Mouse (Mus musculus): Measurements from ENCODE around the gene Cacng2. TPM values are rescaled to one million over a fixed set of nuclear protein-coding genes. Genes with fewer than 3 reads are reported as not detected.
A peak's percentile ranks its signal among the peaks of the same experiment; 100 is the strongest.

The Cacng2 gene
- 20.4 and 23.8 TPM in 2 replicates for polyA plus RNA-seq (2012; rRNA removed)

DNA sequence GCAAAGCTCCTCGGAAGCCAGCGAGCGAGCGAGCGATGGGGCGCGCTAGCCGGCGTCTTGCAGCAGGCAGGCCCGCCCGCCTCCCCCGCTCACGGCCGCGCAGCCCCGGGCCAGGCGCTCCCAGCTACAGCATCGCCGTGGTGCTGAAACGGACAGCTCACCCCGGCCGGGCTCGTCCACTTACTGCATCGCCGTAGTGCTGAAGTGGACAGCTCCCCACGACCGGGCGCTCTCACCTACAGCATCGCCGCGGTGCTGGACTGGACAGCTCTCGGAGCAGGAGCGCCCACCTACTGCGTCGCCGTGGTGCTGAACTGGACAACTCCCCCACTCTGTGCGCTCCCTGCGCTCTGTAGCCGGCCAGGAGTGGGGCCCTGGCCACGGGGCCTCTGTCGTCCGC lies at the start of gene Cacng2:
Cacng2 (minus strand) TSS at position 325 of the 400 bp plus-strand sequence.
- peak; percentile 65 to 86 for DNase-seq (ENCODE audit: extremely low spot score in 1 of 2, low spot score in 1 of 2)

DNA sequence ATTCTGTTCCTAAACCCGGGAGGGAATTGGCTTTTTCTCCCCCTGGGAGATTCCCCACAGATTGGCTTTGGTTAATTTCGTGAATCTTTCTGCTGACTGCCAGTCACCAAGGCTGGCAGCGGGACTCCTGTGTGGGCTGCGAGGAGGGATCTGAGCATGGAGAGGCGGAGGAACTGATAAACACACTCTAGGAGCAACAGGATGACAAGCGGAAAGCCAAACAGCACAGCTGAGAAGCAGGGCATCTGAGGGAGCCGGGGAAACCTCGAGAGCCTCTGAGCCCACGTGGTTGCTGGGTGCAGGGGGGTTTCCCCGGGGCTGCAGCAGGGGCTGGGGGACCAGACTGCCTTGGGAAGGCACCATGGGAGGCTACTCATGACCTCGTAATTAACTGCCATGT lies 49.7 kb upstream of the Cacng2 start:
- DNase-seq (ENCODE audit: extremely low spot score in 1 of 2, low spot score in 1 of 2), result peak in 1 of 2 experiments; percentile 62

DNA sequence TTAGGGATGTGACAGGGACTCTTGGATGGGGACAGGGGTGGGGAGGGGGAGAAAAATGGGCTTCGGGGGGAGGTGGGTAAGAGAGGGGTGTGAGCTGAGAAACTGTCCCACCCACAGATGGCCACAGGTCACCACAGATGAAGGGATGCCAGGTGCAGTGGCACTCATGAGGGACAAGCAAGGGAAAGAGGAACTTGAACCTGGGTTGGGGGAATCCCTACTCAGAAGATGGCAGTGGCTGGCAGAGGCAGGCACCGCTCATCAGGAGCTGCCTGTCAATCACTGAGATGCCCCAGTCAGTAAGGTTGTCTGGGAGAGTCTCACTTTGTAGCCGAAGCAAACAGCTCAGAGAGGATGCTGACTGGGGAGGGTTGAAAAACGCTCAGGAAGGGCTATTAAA lies 45.5 kb upstream of the Cacng2 start:
- no peak for DNase-seq (ENCODE audit: extremely low spot score in 1 of 2, low spot score in 1 of 2)

DNA sequence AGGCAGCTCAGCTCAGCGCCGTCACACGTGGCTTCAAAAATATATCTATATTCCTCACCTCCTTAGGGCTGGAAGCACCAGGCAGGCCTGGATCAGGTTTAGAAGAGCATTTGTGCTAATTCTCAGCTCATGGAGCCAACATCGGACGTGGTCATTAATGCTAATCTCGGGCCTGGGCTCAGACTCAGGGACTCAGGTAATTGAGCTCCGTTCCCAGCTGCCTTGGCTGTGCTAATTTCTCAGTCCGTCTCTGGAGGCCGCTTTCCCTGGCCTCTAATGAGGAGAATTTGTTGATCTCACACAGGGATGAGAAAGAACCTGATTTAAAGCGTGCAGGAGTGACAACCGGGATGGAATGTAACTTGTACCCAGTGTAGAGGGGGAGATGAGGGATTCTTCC lies 44.6 kb upstream of the Cacng2 start:
- no peak for DNase-seq (ENCODE audit: extremely low spot score in 1 of 2, low spot score in 1 of 2)

DNA sequence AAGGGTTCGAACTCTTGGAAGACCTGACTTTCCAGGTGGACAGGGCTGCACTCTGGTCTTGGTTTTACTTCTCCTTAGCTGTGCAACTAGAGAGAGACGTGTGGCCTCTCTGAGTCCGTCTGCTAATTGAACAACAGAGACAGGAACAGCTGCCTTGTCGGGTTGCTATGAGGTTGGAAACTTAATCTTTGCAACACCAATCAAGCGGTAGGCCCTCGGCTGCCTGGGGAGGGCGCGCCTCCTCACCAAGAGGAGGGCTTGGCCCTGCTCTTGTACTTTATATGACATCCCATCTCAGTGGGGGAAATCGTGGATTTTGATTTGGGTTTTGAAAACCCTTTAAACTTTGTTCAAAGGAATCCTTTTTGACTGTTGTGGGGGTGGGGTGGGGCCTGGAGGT lies 42.1 kb upstream of the Cacng2 start:
- DNase-seq (ENCODE audit: extremely low spot score in 1 of 2, low spot score in 1 of 2), result no peak

DNA sequence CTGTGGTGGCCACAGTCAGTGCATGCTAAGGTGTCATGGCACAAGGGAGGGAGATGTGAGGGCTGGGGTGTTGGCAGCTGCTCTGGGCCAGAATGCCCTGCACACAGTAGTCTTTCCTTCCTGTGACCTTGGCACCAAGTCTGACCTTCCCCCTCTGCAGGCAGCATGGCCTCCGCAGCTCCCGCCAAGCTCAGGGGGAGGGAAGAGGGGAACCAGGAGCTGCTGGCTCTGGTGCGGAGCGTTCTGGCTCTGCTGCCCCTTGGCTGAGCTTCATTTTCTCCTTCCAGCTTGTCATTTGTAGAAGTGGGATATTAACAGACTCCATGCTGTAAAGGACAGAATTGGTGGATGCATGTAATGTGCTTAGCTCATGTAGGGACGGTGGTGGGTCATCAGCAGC lies 38.5 kb upstream of the Cacng2 start:
- no peak for DNase-seq (ENCODE audit: extremely low spot score in 1 of 2, low spot score in 1 of 2)

DNA sequence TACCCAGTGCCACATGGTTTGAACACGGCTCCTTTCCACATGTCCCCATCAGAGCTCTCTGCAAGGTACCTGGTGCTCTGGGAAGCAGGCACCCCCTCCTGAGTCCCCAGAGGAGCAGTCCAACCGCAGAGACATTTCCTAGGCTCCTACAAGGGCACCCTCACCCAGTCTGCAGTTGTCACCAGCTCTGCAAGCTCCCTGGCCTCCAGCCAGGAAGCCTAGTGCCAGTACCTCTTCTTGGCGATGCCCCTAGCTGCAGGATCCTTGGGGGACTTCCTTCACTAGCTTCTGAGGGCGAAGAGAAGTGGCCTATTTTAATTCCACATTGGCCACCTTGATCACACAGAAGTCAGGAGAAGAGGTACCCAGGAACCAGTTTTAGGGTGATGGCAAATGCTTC lies 38.0 kb upstream of the Cacng2 start:
- no peak for DNase-seq (ENCODE audit: extremely low spot score in 1 of 2, low spot score in 1 of 2)

DNA sequence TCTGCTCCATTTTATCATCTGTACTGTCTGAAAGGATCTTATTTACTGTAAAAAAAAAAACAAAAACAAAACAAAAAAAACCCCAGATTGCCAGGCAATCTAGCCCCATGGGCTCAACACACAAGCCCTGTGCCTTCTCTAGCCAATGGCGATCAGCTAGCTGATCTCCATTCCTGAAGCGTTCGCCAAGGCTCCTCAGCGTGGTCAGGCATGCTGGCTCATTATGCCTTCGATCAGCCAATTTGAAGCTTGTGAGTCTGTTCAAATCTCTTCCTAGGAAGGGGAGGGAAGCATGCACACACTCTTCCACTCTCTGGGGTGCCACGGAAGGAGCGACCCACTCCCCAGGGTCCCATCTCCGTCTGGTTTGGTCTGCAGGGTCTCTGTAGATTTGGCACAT lies 37.5 kb upstream of the Cacng2 start:
- no peak for DNase-seq (ENCODE audit: extremely low spot score in 1 of 2, low spot score in 1 of 2)

DNA sequence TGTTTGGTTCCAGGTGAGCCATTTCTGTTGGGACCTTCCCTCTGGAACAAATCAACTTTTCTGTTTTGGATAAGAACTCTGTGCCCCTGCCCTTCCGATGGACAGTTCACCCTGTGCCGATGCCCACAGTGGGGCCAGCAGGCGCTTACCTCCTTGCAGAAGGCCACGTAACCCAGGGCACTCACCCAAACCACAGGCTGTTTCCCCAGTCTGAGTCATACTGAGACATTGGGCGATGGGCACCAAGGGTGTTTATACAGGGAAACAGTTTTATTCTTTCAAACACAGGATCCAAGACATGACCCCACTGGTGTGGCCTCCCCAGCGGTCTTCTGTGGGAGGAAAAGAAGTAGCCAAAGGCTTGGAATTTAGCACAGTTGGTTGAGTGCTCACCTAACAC lies 35.6 kb upstream of the Cacng2 start:
- DNase-seq (ENCODE audit: extremely low spot score in 1 of 2, low spot score in 1 of 2), result no peak

DNA sequence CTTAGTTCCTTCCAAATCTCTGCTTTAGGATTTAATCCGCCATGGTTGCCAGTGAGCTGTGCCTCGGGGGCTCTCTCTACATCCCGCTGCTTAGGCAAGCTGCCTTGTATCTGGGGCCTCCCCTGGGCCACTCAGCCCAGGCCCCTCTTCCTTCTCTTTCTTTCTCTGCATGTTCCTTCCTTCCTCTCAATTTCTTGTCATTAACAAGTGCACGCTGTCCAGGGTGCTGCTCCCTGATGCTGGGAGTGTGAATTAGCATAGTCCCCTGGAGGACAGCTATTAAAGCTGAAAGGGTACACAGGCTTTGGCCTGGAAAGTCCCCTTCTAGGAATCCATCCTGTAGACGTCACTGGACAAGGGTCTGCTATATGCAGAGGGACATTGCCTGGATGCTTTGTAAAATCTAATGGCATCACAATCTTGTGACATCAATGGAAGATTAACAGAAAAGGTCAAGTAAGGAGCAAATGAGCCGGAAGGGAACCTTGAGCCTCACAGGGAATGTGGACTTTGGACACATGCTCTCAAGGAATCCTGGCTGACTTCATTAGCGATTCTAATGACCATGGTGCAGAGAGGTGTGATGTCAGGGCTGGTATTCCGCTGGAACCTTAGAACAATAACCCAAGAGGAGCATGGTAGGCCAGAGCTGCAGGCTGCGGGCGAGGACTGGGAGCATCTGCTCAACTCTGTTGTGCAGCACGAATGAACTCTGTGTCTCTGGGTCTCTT lies 33.4 kb upstream of the Cacng2 start:
- no peak for DNase-seq (ENCODE audit: extremely low spot score in 1 of 2, low spot score in 1 of 2)

DNA sequence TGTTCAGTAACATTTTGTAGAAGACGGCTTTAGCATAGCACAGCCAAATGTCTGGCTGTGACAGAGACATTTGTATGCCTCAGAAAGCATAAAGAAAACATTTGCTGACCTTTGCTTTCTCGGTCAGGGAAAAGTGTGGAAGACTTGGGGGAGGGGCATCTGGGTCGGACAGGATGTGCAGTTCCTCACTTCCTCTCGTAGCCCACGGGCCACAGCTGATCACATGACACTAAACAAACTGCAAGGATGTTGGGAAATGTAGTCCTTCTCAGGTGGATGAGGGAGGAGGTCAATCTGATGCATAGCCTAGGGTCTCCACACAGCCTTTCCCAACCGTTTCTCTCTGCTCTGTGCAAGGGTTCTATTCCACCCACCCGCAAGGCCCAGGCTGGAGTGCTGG lies 28.7 kb upstream of the Cacng2 start:
- no peak for DNase-seq (ENCODE audit: extremely low spot score in 1 of 2, low spot score in 1 of 2)

DNA sequence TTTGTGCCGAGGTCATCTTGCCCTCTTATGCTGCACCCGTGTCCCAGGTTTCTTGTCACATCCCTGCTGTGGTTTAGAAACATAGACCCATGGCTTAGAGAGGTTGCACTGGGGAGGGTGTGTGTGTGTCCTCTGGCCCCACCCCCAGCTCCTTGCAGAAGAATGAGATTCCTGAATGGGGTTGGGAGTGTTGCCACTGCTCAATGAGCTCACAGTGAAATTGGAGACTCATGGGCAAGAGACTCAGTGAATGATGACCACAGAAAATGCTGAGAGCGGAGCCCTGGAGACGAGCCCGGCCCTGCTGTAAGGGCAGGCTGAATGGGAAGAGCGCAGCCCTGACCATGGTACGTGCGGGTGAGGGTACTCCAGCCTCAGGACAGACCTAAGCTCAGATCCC lies 20.4 kb upstream of the Cacng2 start:
- DNase-seq (ENCODE audit: extremely low spot score in 1 of 2, low spot score in 1 of 2), result no peak

DNA sequence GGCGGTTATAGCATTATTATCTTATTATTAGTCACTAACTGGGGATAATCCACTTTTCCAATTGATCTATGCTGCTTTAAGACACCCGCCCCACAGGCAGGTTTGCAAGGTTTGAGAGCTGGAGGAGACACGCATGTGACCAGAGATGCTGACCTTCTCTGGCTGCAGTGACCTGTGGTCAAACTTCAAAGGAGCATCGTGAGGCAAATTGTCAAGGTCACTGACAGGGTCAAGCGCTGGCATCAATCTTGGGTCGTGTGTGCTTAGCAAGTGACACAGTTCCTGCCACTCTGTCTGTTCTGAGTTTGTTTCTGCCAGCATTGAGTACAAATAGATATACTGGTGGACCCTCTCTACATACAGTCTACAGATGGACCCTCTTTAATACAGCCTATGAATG lies 14.8 kb upstream of the Cacng2 start:
- no peak for DNase-seq (ENCODE audit: extremely low spot score in 1 of 2, low spot score in 1 of 2)

DNA sequence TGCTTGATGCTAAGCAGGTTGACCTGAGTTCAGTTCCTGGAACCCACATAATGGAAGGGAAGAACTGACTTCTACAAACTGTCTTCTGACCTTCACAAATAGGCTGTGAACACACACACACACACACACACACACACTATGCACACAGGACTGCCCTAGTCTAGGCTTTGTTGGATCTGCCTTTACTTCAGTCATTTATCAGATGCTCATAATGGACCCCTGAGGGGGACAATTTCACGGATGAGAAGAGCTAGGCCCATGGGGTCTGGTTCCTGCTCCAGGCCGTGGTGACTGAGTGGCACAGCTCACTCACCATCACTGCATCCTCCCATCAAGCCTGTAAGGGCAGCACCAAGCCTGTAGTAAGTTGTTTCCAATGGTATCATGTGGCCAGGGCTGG lies 13.6 kb upstream of the Cacng2 start:
- DNase-seq (ENCODE audit: extremely low spot score in 1 of 2, low spot score in 1 of 2), result no peak

DNA sequence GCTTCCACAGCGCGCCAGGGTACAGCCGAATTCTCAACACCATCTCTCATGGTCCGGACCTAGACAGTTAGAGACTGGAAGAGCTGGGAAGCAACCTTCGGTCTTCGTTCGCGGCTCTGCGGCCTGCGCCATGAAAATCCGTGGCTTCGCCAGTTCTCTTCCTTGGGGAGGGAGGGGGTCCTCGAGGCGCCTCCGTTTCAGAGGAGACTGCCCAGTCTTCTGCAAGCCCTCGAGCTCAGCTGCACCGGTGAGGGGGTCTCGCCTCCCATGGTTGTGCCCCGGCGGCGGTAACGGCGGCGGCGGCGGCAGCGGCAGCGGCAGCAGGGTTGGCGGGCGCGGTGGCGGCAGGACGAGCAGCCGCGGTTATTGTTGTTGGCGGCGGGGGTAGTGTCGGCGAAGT lies 580 bp downstream of the Cacng2 start:
- peak in 1 of 2 experiments; percentile 27 for DNase-seq (ENCODE audit: extremely low spot score in 1 of 2, low spot score in 1 of 2)

DNA sequence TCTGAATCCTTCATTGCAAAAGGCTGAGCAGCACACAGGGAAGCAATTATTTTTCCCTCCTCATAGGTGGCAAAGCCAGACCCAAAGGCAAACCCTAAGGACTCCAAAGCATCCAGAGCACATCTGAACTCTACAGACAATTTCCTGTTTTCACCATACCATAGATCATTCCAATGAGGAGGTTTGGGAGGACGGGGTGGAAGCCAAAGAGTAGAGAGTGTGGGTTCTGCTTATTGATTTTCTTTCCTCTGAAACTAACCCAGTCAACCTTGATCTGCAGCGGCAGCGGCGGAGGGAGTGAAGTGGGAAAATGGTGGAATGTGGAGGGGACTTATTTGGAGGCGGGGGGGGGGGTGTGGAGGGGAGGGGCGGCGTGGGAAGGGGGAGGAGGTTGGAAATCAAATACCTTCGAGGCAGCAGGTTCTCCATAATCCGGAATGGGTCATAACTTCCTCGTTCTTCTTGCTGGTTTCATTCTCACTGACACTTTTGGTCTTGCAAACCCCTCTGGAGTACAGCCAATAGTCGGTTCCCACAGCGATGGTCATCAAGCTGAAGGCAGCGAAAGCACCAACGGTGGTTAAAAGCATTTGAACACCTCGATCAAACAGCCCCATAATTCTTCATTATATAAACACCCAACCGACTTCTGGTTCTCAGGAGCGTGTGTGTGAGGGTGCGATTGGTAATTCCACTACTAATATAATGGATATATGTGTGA lies 1.4 kb downstream of the Cacng2 start:
- peak in 1 of 2 experiments; percentile 34 for DNase-seq (ENCODE audit: extremely low spot score in 1 of 2, low spot score in 1 of 2)

DNA sequence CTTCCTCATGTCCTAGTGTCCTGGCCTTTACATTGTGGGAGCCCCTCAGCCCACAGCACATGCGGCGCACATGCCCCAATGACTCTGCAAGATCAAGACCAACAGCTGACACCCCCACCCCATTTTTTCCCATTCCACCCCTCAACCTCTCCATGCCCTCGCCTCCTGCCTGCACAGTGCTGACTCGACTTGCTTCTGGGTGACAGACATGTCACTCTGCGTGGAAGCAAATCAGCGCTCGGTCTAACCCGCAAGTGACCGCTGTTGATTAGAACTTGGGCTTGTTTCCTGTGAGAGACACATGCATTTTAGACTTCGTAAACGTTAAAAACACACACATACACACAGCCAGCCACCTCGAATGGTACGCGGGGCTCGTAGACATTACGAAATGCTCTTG lies 2.1 kb downstream of the Cacng2 start:
- DNase-seq (ENCODE audit: extremely low spot score in 1 of 2, low spot score in 1 of 2), result no peak

DNA sequence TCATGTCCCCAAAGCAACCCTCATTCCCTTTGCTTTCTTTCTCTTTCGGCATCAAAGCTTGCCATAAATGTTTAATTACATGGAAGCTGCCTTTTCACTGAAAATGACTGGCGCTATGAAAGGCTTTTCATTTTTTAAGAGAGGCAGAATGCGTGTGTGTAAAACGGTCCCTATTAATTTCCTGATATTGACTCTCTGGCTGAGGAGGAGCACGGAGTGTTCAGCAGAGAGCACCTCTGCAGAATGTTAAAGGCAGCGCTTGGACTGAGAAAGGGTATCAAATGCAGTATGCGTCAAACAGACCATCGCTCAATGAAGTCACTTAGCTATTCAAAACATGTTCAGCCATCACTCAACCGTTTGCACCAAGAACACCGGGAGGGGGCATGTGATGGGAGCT lies 2.9 kb downstream of the Cacng2 start:
- DNase-seq (ENCODE audit: extremely low spot score in 1 of 2, low spot score in 1 of 2), result no peak

DNA sequence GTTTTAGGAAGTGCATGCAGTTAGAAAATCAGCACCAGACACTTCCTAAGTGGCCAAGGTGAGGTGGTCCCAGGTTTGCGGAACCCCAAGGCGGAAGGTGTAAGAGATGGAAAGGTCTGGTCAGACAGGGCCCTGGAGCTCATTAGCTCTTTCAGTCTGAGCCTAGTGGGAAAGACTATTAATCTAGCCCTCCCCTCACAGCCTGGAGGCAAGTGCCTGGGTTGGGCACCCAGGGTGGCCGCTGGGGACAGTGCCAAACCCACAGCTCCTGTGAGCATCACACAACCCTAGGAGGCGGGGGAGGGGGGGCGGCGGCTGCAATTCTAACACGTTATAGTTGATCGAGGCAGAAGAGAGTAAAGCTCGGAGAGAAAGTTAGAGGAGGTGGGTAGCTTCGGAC lies 3.6 kb downstream of the Cacng2 start:
- no peak for DNase-seq (ENCODE audit: extremely low spot score in 1 of 2, low spot score in 1 of 2)

DNA sequence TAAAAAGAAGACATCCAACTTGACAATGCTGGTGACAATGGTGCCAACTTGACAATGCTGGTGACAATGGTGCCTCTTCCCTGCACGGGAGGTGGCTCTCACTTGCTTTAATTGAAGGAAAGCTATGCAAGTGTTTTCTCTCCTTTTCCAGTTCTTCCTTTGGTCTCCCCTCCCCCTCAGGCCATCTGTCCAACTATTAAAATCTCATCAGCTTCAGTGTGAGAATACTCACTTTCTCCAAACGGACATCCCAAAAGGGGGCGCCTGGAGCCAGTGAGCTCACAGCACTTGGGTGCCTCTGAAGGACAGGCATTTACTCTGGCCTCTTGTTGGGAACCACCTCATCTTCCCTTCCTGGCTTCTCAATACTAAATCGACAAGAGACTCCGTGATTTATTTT lies 20.3 kb downstream of the Cacng2 start:
- no peak for DNase-seq (ENCODE audit: extremely low spot score in 1 of 2, low spot score in 1 of 2)

DNA sequence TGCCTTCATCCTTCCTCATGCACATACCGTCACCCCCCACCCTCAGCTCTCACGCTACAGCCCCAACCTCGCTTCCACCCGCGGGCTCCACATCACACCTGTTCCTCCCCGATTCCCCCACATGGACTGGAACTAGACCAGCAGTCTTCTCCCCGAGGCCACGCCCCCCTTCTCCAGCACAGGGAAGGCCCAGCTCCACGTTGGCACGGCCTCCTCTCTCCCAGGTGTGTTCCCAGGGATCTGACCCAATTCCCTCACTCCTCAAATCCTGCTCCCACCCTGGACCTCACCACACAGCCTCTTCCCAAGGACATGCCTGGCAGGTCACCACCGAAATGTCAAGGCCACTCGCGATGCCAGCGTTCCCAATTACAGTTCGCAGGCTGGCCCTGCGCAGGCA lies 23.8 kb downstream of the Cacng2 start:
- DNase-seq (ENCODE audit: extremely low spot score in 1 of 2, low spot score in 1 of 2), result no peak

DNA sequence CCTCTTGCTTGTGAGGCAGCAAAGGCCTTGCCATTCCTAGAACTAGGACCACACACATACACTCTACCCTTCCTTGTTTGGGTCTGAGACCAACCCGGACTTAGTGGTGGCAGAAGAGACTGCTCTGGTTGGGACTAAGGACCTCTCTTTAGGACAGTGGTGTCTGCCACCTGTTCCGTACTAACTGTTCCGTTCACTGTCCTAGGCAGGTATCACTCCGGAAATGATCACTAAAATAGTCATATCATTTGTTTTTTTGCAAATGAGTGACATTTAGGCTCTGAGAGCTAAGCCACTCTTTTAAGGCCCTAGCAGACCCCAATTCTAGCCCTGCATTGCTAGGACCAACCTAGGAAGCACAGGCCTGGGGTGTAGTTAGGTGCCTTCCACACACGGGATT lies 26.2 kb downstream of the Cacng2 start:
- no peak for DNase-seq (ENCODE audit: extremely low spot score in 1 of 2, low spot score in 1 of 2)
